Comparison of ENCODE assay signal across 25 mouse cellular contexts in the genomic region with DNA sequence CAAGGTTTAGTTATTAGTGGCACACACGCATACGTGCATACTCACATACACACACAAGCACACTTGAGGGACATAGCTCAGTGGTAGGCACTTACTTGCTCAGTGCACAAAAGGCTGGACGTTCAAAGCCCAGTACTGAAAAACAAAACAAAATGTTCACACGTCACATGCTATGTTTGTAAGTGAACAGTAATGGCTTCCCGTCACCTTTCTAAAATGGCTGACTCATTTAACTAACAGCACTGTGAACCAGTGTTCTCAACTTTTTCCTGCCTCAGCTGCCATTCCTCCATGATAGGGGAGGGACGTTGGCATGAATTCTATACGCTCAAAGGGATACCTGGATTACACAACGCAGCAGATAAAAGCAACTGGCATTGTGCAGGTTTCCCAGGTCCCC. TPM values are rescaled to one million over a fixed set of nuclear protein-coding genes. Genes with fewer than 3 reads are reported as not detected.
DNase-seq lines count a peak whose midpoint lies in the region; ATAC-seq and TF ChIP-seq lines count a peak whose summit lies in the region.
"Had no signal": no experiment of that assay in that cellular context is flagged by ENCODE, and none has a peak within 500 bp of the region (broad histone marks: within the 10 kb centered on the region; RNA-seq: fewer than 3 reads in every experiment).

No protein-coding gene starts in this region.

- WGBS in kidney, embryonic 15.5 days, result 90% methylated on average over 8 of the region's 8 CpGs
- 95% methylated on average over 8 of the region's 8 CpGs for WGBS in kidney, adult 2 months
- 77% methylated on average over 8 of the region's 8 CpGs for WGBS in stomach, embryonic 16.5 days
- WGBS in midbrain, embryonic 15.5 days, result 91% methylated on average over 8 of the region's 8 CpGs

- H3K4me1 ChIP-seq in kidney, embryonic 15.5 days, result peaks cover 12% of the 10 kb centered on the region; the same call in 1 of the 2 replicates
- H3K4me1 ChIP-seq in kidney, adult 2 months (ENCODE audit: control insufficient read depth, insufficient read depth, low read length), result peaks cover 10% of the 10 kb centered on the region; the same call in 1 of the 2 replicates
- peaks cover 3 to 14% of the 10 kb centered on the region in 2 experiments; a peak in 3 of 4 replicates for H3K4me1 ChIP-seq in ES-E14 (ENCODE audit: control insufficient read depth in 2 of 2, insufficient read depth in 2 of 2, low read length in 2 of 2, poor library complexity in 1 of 2)
- H3K4me1 ChIP-seq in stomach, embryonic 16.5 days (ENCODE audit: control insufficient read depth, insufficient read depth, low read length), result 0 out of 2 replicates have a peak, but pooled peaks cover 8% of the 10 kb centered on the region
- H3K4me1 ChIP-seq in midbrain, embryonic 15.5 days, result peaks cover 5% of the 10 kb centered on the region; the same call in 1 of the 2 replicates

- TF ChIP-seq CTCF in kidney, adult 2 months (conservative IDR thresholded peaks at IDR 0.05; ENCODE audit: insufficient read depth, insufficient read length, low read depth, low read length), result no peak

- H3K4me3 ChIP-seq in kidney, embryonic 15.5 days (replicated peaks), result no peak overlapping the region
- H3K4me3 ChIP-seq in kidney, adult 2 months (ENCODE audit: insufficient read depth, low read depth, low read length), result no peak overlapping the region
- H3K4me3 ChIP-seq in ES-E14 (ENCODE audit: insufficient read depth in 1 of 2, low read depth in 1 of 2, low read length in 2 of 2, poor library complexity in 1 of 2, severe bottlenecking in 1 of 2), result no peak overlapping the region
- H3K4me3 ChIP-seq in stomach, embryonic 16.5 days (replicated peaks; ENCODE audit: low read length), result no peak overlapping the region
- H3K4me3 ChIP-seq in midbrain, embryonic 15.5 days, result no peak overlapping the region
- H3K4me3 ChIP-seq: hindbrain, embryonic 15.5 days; intestine, embryonic 15.5 days; lung, embryonic 15.5 days; neural tube, embryonic 13.5 days had no signal

- in situ Hi-C loops in ES-E14 (cut with MboI; ENCODE audit: low sequenced_read_pairs in 2 of 2, unreplicated experiment in 2 of 2), result no loop called here

- no peak overlapping the region for H3K9ac ChIP-seq in kidney, embryonic 15.5 days
- no peak overlapping the region for H3K9ac ChIP-seq in ES-E14 (ENCODE audit: insufficient read depth, low read depth, low read length, poor library complexity, severe bottlenecking)
- H3K9ac ChIP-seq in stomach, embryonic 16.5 days (ENCODE audit: low read length), result no peak overlapping the region
- H3K9ac ChIP-seq in midbrain, embryonic 15.5 days, result no peak overlapping the region
- H3K9ac ChIP-seq: hindbrain, embryonic 15.5 days; intestine, embryonic 15.5 days; liver, embryonic 15.5 days; lung, embryonic 15.5 days; neural tube, embryonic 13.5 days had no signal

- H3K27ac ChIP-seq in kidney, embryonic 15.5 days, result 0 out of 2 replicates have a peak overlapping the region, but pooled peaks have one; percentile 18
- no peak overlapping the region for H3K27ac ChIP-seq in kidney, adult 2 months (ENCODE audit: insufficient read depth, low read depth, low read length)
- no peak overlapping the region for H3K27ac ChIP-seq in ES-E14 (ENCODE audit: insufficient read depth, low read depth, low read length, poor library complexity, severe bottlenecking)
- peak overlapping the region; percentile 61; the same call in 1 of the 2 replicates for H3K27ac ChIP-seq in stomach, embryonic 16.5 days (ENCODE audit: low read length)
- H3K27ac ChIP-seq in midbrain, embryonic 15.5 days, result no peak overlapping the region
- H3K27ac ChIP-seq: heart, embryonic 13.5 days; hindbrain, embryonic 15.5 days; intestine, embryonic 15.5 days; liver, embryonic 15.5 days; neural tube, embryonic 13.5 days had no signal

- no peaks in the 10 kb centered on the region for H3K27me3 ChIP-seq in kidney, embryonic 15.5 days
- H3K27me3 ChIP-seq in kidney, adult 2 months (replicated peaks; ENCODE audit: control insufficient read depth, insufficient read depth, low read length), result no peaks in the 10 kb centered on the region
- no peaks in the 10 kb centered on the region for H3K27me3 ChIP-seq in stomach, embryonic 16.5 days (ENCODE audit: control insufficient read depth, insufficient read depth, low read length)
- H3K27me3 ChIP-seq in midbrain, embryonic 15.5 days (replicated peaks), result no peaks in the 10 kb centered on the region
- H3K27me3 ChIP-seq: heart, embryonic 13.5 days; hindbrain, embryonic 15.5 days; intestine, embryonic 15.5 days; liver, embryonic 15.5 days; lung, embryonic 15.5 days; neural tube, embryonic 13.5 days had no signal

- no peak overlapping the region for H3K4me2 ChIP-seq in kidney, embryonic 15.5 days
- no peak overlapping the region for H3K4me2 ChIP-seq in stomach, embryonic 16.5 days (ENCODE audit: low read depth, low read length)
- no peak overlapping the region for H3K4me2 ChIP-seq in midbrain, embryonic 15.5 days
- H3K4me2 ChIP-seq: hindbrain, embryonic 15.5 days; intestine, embryonic 15.5 days; midbrain, embryonic 11.5 days; neural tube, embryonic 13.5 days had no signal

- no peak for ATAC-seq in kidney, embryonic 15.5 days (replicated peaks; ENCODE audit: low FRiP score)
- ATAC-seq in stomach, embryonic 16.5 days (ENCODE audit: insufficient read depth, low FRiP score), result no peak
- no peak for ATAC-seq in midbrain, embryonic 15.5 days (replicated peaks)
- ATAC-seq: CD4-positive, CD25-positive, alpha-beta regulatory T cell, adult 4 months; forebrain, embryonic 14.5 days; intestine, embryonic 15.5 days had no signal

- no peak for TF ChIP-seq POLR2A in kidney, adult 2 months (IDR thresholded peaks at IDR 0.05; ENCODE audit: low read depth, low read length)

- peaks cover 24% of the 10 kb centered on the region for H3K36me3 ChIP-seq in kidney, embryonic 15.5 days
- H3K36me3 ChIP-seq in kidney, adult 2 months (ENCODE audit: control insufficient read depth, insufficient read depth, low read length), result peaks cover 1% of the 10 kb centered on the region; the same call in 1 of the 2 replicates
- peaks cover 6% of the 10 kb centered on the region; the same call in 1 of the 2 replicates for H3K36me3 ChIP-seq in ES-E14 (ENCODE audit: control insufficient read depth, insufficient read depth, low read length, poor library complexity, severe bottlenecking)
- 0 out of 2 replicates have a peak, but pooled peaks cover under 1% of the 10 kb centered on the region for H3K36me3 ChIP-seq in stomach, embryonic 16.5 days (ENCODE audit: control insufficient read depth, insufficient read depth, low read length)
- peaks cover 14% of the 10 kb centered on the region for H3K36me3 ChIP-seq in midbrain, embryonic 15.5 days (replicated peaks)

- no peak for DNase-seq in kidney, adult 2 months
- DNase-seq in ES-E14 (ENCODE audit: low read depth, low spot score), result no peak
- DNase-seq in ZHBTc4 (ENCODE audit: low read depth, low spot score), result peak; percentile 36
- DNase-seq in spleen, postnatal 14 days (ENCODE audit: low spot score in 2 of 2), result no peak
- DNase-seq: adrenal gland, adult 8-10 months; cerebellum, adult 8-10 months; cerebellum, postnatal 25 days; gastrocnemius, postnatal 25 days; kidney, adult 9 months; kidney, postnatal 14 days; layer of hippocampus, adult 9-11 months; thymus, adult 2 months; thymus, postnatal 36 days had no signal

- H3K9me3 ChIP-seq in kidney, embryonic 15.5 days (replicated peaks), result no peaks in the 10 kb centered on the region
- H3K9me3 ChIP-seq in ES-E14 (ENCODE audit: control insufficient read depth, insufficient read depth, low read depth, low read length), result no peaks in the 10 kb centered on the region
- no peaks in the 10 kb centered on the region for H3K9me3 ChIP-seq in stomach, embryonic 16.5 days (replicated peaks; ENCODE audit: control insufficient read depth, low read length)
- H3K9me3 ChIP-seq in midbrain, embryonic 15.5 days, result no peaks in the 10 kb centered on the region
- H3K9me3 ChIP-seq: heart, embryonic 13.5 days; hindbrain, embryonic 15.5 days; intestine, embryonic 15.5 days; liver, embryonic 15.5 days; lung, embryonic 15.5 days; neural tube, embryonic 13.5 days had no signal

TF ChIP-seq in ES-E14, 5 proteins besides CTCF, POLR2A, EP300 and RAD21:
- TF ChIP-seq MAFK (IDR thresholded peaks at IDR 0.05; ENCODE audit: insufficient read depth, low read depth, low read length) (no peak), ZC3H11A (IDR thresholded peaks at IDR 0.05; ENCODE audit: borderline replicate concordance, low read depth, low read length) (0 out of 2 replicates have a peak, but pooled peaks have one; percentile 22)

RNA-seq across cellular contexts. Expression of gene Vcpkmt, which starts 9.6 kb away (rescaled TPM):
- polyA plus RNA-seq in kidney, embryonic 15.5 days (2015; fragmentation: Nextera tagmentation; extraction: Ambion mirVana), result 24.9 and 25.2 TPM in 2 replicates
- 5.8 and 7.1 TPM in 2 replicates for polyA plus RNA-seq in kidney, adult 2 months (2012; rRNA removed)
- total RNA-seq in ES-E14 (2012; rRNA removed), result 6.9 and 7.5 TPM in 2 replicates
- 24.2 and 26.2 TPM in 2 replicates for polyA plus RNA-seq in stomach, embryonic 16.5 days (2015; fragmentation: Nextera tagmentation; extraction: Ambion mirVana)
- polyA plus RNA-seq in midbrain, embryonic 15.5 days (2015; fragmentation: Nextera tagmentation; extraction: Ambion mirVana), result 27.2 and 28.4 TPM in 2 replicates

Comparison
In these comparisons a context has a peak if more than half of its experiments do, and no peak if none do; other contexts are left out.
1. H3K27ac ChIP-seq: peak in kidney, embryonic 15.5 days (single experiment) and stomach, embryonic 16.5 days (single experiment); none in kidney, adult 2 months (single experiment), ES-E14 (single experiment) and midbrain, embryonic 15.5 days (single experiment).